Mouse (Mus musculus) embryonic fibroblast, embryonic 13.5 days (primary cell): ENCODE measurements around the gene Ifitm2.

ENCODE experiments used
- CTCF ChIP-seq: IDR thresholded peaks from 2 replicates; pipeline ENCODE4 v1.5.1; 2011; ENCODE audit warnings: mild to moderate bottlenecking, control low read depth, low read length, moderate library complexity, borderline replicate concordance; ENCODE audit not compliant: insufficient read depth
- POLR2A ChIP-seq: IDR thresholded peaks from 2 replicates; pipeline ENCODE4 v1.6.1; 2011; ENCODE audit warnings: low read depth, mild to moderate bottlenecking, control low read depth, low read length, moderate library complexity

DNA sequence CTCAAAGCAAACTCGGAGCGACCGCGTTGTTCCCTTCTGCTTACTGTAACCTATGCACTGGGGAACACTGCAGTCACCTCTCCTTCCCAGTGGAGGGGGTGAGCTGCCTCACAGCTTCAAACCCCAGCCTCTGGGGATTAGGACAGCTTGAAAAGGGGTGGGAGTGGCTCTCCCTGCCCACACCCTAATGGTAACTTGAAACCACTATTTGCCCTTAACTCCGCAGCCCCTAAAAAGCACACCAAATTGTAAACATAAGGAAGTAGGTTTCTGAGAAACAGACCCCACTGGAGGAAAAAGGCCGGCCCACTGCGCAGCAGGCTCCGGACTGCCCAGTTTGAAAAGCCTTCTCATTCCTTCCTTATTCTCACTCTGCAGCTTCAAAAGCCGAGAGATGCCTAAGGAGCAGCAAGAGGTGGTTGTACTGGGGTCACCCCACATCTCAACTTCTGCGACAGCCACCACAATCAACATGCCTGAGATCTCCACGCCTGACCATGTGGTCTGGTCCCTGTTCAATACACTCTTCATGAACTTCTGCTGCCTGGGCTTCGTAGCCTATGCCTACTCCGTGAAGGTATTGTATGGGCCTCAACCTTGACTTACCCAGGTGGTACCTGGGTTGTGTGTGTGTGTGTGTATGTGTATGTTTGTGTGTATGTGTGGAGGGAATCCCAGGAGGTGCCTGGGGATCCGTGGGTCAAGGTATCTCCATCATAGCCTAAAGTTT is 12.2 kb upstream of the Ifitm2 start:
- no peak for TF ChIP-seq POLR2A
- TF ChIP-seq CTCF = no peak
